Mouse (Mus musculus) spleen, adult 18-20 months (tissue): ENCODE results near the gene Slc34a2.

Experiments
- DNase-seq, 2 experiments: peaks; one replicate each; pipeline ENCODE4 v3.0.0; 2022; ENCODE audit warnings: mixed read lengths in 2 of 2

The Slc34a2 gene

GRCm38 (mm10) chr5:53037781-53038180 is at the start of gene Slc34a2:
Gene Slc34a2 (plus strand): TSS chr5:53038081.
- DNase-seq, result no peak

DNA sequence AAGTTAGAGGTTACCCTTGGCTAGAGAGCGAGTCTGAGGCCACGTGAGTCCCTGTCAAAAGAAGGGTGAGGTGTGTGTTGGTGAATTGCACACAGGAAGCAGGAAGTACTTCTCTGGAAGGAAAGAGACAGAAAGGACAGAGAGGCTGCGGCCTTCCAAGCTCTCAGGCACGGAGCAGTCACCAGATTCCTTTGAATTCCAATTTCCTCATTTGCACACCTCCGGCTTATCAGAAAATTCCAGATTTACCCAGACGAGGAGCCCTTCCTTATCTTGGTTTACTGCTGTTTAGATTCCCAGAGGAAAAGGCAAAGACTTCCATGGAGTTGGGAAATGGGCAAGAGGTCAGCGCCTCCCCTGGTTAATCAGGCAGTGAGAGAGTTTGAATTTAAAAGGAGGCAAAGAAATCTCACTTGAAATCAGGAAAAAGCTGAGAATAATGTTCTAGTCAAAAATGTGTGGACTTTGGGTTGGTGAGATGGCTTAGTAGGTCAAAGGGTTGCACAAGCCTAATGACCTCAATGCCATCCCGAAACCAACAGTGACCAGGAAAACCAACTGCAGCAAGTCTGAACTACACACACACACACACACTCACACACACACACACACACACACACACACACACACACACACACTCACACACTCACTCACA is 47.1 kb upstream of the Slc34a2 start:
- no peak for DNase-seq

- no peak for DNase-seq
Measured at GRCm38 (mm10) chr5:52992210-52992897, 45.5 kb upstream of the Slc34a2 start.

DNA sequence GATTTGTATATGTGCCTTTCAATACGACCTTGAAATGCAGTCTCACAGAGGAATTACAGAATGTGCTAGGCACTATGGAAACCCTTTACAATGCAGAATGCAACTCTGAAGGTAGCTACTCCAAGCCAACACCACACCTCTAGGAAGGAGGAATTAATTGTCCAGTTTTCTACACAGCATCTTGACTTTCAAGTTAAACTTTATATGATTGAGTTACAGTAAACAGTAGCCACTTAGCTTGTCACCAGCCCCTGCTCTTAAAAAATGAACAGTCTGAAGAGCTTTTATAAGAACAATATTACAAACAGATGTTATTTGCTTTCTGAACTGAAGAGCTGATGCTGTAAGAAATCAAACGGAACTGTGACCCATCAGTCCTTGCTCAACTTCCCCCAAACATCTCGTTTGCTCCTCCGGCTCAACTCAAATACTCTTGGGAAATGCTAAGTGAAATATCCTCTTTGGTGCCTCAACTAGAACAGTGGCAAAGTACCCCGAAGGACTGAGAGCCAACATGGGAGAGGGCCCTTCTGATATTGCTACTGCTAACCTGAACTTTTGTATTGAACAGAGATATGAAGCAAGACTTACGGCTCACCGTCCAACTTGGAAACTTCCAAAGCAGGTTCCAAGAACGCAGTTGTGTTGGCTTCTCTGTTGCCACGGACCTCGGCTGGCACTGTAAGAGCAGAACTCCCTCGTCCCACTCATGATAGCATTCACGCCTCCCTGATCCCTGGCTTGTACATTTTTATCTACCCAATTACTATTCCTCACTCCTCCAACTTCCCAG is 44.2 kb upstream of the Slc34a2 start:
- no peak for DNase-seq

- DNase-seq, result no peak
Measured at GRCm38 (mm10) chr5:52995461-52995860, 42.4 kb upstream of the Slc34a2 start.

DNA sequence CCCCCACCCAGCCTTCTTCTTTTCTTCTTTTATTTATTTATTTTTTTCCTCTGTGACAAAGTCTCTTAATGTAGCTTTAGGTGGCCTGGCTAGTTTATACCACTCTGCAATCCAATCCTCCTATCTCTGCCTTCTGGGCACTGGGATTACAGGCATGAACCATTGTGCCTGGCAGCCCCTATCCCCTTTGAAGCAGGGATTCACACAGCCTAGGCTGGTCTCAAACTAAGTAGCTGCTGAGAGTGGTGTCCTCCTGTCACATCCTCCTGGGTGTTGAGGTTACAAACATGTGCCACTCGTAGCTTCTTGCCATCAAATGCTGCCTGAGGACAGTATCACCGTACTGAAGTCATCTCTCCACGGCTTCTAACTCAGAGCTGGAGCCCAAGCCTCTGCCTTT is 41.7 kb upstream of the Slc34a2 start:
- no peak for DNase-seq

DNA sequence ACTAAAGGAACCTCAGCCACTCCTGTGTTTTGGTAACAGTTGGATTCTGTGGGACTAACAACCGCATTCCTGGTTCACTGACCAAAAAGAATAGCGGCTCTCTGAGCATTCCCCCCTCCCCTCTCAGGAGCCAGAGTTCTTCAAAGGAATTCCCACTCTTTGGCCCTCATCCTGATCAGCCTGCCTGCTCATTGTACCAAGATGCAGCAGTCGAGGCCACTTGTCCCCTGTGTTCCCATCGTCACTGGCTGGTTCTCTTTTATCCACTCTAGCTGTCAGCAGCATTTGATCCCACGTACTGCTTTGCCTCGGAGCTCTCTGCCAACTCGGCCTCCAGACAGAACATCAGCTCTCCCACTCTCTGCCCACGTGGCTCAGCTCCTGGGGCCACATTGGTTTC is 41.3 kb upstream of the Slc34a2 start:
- DNase-seq, result no peak

- DNase-seq, result no peak
Measured at GRCm38 (mm10) chr5:52997032-52997431, 40.8 kb upstream of the Slc34a2 start.

GRCm38 (mm10) chr5:52998097-52998760 is 39.7 kb upstream of the Slc34a2 start:
- no peak for DNase-seq

- no peak for DNase-seq
Measured at GRCm38 (mm10) chr5:53000169-53000872, 37.6 kb upstream of the Slc34a2 start.

GRCm38 (mm10) chr5:53002599-53003203 is 35.2 kb upstream of the Slc34a2 start:
- no peak for DNase-seq

DNA sequence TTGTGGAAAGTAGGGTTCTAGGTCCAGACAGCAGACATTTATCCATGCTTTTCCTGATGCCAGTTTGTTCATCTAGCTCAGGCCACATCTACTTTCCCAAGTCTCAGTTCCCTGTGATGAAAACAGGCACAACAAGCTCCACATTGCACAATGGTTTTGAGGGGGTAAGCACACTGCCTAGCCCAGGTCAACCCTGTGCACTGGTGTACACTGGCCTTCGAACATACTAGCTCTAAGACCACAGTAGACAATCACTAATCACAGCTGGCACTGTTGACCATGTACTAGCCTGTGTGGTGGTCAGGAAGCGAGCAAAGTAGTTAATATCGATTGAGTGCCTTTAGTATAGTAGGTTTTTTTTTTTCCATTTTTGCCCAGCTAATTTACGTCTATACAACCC is 34.4 kb upstream of the Slc34a2 start:
- no peak for DNase-seq

- DNase-seq, result no peak
Measured at GRCm38 (mm10) chr5:53003981-53004380, 33.9 kb upstream of the Slc34a2 start.

GRCm38 (mm10) chr5:53009027-53009769 is 28.7 kb upstream of the Slc34a2 start:
- DNase-seq, result no peak

DNA sequence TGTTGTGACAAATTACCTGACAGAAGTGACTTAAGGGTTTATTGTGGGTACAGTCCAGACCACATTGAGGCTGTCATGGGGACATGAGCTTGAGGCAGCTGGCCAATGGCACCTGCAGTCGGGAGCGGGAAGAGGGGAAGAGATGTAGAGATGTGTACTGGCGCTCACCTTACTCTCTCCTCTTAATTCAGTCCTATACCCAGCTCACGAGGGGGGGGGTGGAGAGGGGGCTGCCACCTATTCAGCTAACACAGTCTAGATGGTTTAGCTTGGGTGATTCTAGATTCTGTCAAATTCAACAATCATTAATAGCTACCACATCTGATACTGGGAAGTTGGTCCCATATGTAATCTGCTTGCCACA is 28.1 kb upstream of the Slc34a2 start:
- DNase-seq, result no peak

GRCm38 (mm10) chr5:53011327-53011726 is 26.6 kb upstream of the Slc34a2 start:
- no peak for DNase-seq

DNA sequence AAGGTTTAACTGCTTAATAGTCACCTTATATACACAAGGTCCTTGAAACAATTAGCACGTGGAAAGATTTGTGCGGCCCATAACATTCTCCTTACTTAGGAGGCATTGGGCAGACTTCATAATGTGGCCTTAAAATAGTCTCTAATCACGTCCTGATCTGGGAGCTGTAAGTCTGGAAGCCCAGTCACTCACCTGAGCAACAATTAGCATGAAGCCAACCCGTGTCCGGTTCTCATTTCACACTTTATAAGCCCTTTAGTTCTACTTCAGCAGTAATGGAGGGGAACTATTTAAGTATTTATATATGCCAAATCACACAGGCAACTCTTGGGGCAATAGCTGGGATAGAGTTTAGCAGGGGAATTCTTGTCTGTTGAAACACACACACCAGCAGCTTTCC is 21.3 kb upstream of the Slc34a2 start:
- DNase-seq, result no peak

DNA sequence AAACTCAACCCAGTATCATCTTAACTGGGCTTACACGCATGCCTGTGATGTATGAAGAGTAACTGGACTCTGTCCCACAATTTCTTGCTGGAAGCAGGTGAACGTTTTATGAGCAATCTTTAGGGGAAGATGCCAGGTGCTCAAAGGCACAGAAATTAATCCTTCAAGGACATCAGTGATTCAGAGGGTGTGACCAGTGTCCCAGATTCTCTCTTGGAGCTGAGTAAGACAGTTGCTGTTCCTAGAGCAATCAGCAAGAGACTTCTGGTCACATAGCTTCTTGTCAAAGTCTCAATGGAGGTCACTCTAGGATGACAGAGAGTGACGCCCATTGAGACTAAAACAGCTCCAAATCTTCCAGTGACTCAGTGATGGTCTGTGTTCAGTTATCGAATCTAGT is 19.6 kb upstream of the Slc34a2 start:
- no peak for DNase-seq

GRCm38 (mm10) chr5:53023432-53023831 is 14.4 kb upstream of the Slc34a2 start:
- no peak for DNase-seq

DNA sequence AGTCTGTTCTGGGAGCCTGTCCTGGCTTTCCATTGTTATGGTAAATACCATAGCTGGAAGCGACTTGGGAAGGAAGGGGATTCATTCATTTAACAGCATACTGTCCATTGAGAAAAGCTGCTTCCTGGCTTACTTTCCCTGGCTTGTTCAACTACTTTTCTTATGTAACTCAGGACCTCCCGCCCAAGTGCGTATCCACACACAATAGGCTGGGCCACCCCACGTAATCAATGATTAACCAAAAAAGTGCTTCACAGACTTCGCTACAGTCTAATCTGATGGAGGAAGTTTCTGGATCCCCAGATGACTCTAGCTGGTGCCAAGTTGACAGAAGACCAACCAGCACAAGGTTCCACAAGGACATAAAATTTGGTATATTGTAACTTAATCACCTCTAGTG is 14.0 kb upstream of the Slc34a2 start:
- no peak for DNase-seq

- DNase-seq, result no peak
Measured at GRCm38 (mm10) chr5:53025276-53025973, 12.5 kb upstream of the Slc34a2 start.
